In the genomic region with DNA sequence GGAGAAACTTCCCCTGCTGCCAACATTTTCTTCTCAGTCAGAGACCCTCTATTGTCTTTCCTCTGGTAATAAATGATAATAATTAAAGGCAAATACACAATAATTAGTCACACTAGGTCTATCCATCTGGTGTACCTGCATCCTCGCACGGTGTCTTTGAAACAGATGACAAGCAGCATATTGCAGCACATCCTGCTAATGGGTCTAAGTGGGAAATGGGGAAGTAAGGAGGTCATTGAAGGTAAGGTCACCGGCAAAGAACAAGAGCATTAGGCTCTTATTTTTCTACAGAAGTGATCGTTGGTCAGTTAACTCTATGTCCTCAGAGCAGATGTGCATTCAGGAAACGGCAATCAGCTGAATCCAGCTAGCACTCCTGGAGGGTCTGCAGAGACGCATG, we compare ENCODE assay signal across 32 mouse cellular contexts.
"Had no signal": no experiment of that assay in that cellular context is flagged by ENCODE, and none has a peak within 500 bp of the region (broad histone marks: within the 10 kb centered on the region; RNA-seq: fewer than 3 reads in every experiment).

No protein-coding gene starts in this region.

- H3K36me3 ChIP-seq: limb, embryonic 10.5 days; limb, embryonic 12.5 days; limb, embryonic 13.5 days; limb, embryonic 15.5 days; liver, embryonic 12.5 days; liver, embryonic 13.5 days; liver, embryonic 15.5 days; lung, embryonic 15.5 days; midbrain, embryonic 10.5 days; midbrain, embryonic 12.5 days; midbrain, embryonic 13.5 days; midbrain, embryonic 15.5 days had no signal

- H3K4me2 ChIP-seq: limb, embryonic 12.5 days; limb, embryonic 13.5 days; limb, embryonic 15.5 days; liver, embryonic 11.5 days; liver, embryonic 12.5 days; liver, embryonic 13.5 days; liver, embryonic 15.5 days; lung, embryonic 14.5 days; lung, embryonic 15.5 days; midbrain, embryonic 11.5 days; midbrain, embryonic 12.5 days; midbrain, embryonic 13.5 days; midbrain, embryonic 15.5 days had no signal

- H3K9ac ChIP-seq: limb, embryonic 12.5 days; limb, embryonic 13.5 days; limb, embryonic 15.5 days; liver, embryonic 12.5 days; liver, embryonic 13.5 days; liver, embryonic 14.5 days; liver, embryonic 15.5 days; liver, postnatal 0 days; lung, embryonic 14.5 days; lung, embryonic 15.5 days; midbrain, embryonic 12.5 days; midbrain, embryonic 13.5 days; midbrain, embryonic 15.5 days had no signal

- H3K9me3 ChIP-seq: limb, embryonic 10.5 days; limb, embryonic 12.5 days; limb, embryonic 13.5 days; limb, embryonic 15.5 days; liver, embryonic 12.5 days; liver, embryonic 13.5 days; liver, embryonic 15.5 days; lung, embryonic 15.5 days; midbrain, embryonic 10.5 days; midbrain, embryonic 12.5 days; midbrain, embryonic 13.5 days; midbrain, embryonic 15.5 days had no signal

- H3K4me3 ChIP-seq: left cerebral cortex, adult 2 months; limb, embryonic 10.5 days; limb, embryonic 12.5 days; limb, embryonic 13.5 days; limb, embryonic 15.5 days; liver, embryonic 12.5 days; liver, embryonic 13.5 days; liver, embryonic 15.5 days; lung, embryonic 15.5 days; megakaryocyte, embryonic 14.5 days; midbrain, embryonic 10.5 days; midbrain, embryonic 12.5 days; midbrain, embryonic 13.5 days; midbrain, embryonic 15.5 days; myocyte had no signal

- ATAC-seq: liver, embryonic 12.5 days; liver, postnatal 0 days; lung, postnatal 0 days; midbrain, embryonic 13.5 days; midbrain, embryonic 15.5 days; midbrain, embryonic 16.5 days had no signal

- H3K27ac ChIP-seq: left cerebral cortex, adult 2 months; limb, embryonic 10.5 days; limb, embryonic 12.5 days; limb, embryonic 13.5 days; limb, embryonic 15.5 days; liver, embryonic 12.5 days; liver, embryonic 13.5 days; liver, embryonic 14.5 days; liver, embryonic 15.5 days; lung, embryonic 15.5 days; macrophage; midbrain, embryonic 10.5 days; midbrain, embryonic 12.5 days; midbrain, embryonic 13.5 days; midbrain, embryonic 15.5 days had no signal

- H3K4me1 ChIP-seq: limb, embryonic 10.5 days; limb, embryonic 12.5 days; limb, embryonic 13.5 days; limb, embryonic 15.5 days; liver, embryonic 12.5 days; liver, embryonic 13.5 days; liver, embryonic 15.5 days; lung, embryonic 15.5 days; megakaryocyte, embryonic 14.5 days; midbrain, embryonic 10.5 days; midbrain, embryonic 12.5 days; midbrain, embryonic 13.5 days; midbrain, embryonic 15.5 days had no signal

- H3K27me3 ChIP-seq: limb, embryonic 12.5 days; limb, embryonic 13.5 days; limb, embryonic 15.5 days; liver, embryonic 12.5 days; liver, embryonic 13.5 days; liver, embryonic 15.5 days; lung, embryonic 15.5 days; megakaryocyte, embryonic 14.5 days; midbrain, embryonic 12.5 days; midbrain, embryonic 13.5 days; midbrain, embryonic 15.5 days had no signal

- DNase-seq: left cerebral cortex, postnatal 4 days; liver; liver, embryonic 13.5 days; liver, postnatal 0 days; lung, adult 18-20 months; lung, adult 2 months; lung, embryonic 14.5 days; lung, postnatal 10 days; lung, postnatal 14 days; lung, postnatal 36 days; lung, postnatal 4 days; midbrain, embryonic 14.5 days had no signal
